Mouse (Mus musculus) B cell, adult 62 days (primary cell): Measurements from ENCODE around the gene Ntn5. TPM values are rescaled to one million over a fixed set of nuclear protein-coding genes. Genes with fewer than 3 reads are reported as not detected.

Source experiments
- total RNA-seq: library from RNA; stranded (reverse); gene quantifications from 4 replicates; pipeline ENCODE4 v1.2.4, GENCODE M21; 2023

Gene Ntn5
- not detected in 4 replicates for total RNA-seq

DNA sequence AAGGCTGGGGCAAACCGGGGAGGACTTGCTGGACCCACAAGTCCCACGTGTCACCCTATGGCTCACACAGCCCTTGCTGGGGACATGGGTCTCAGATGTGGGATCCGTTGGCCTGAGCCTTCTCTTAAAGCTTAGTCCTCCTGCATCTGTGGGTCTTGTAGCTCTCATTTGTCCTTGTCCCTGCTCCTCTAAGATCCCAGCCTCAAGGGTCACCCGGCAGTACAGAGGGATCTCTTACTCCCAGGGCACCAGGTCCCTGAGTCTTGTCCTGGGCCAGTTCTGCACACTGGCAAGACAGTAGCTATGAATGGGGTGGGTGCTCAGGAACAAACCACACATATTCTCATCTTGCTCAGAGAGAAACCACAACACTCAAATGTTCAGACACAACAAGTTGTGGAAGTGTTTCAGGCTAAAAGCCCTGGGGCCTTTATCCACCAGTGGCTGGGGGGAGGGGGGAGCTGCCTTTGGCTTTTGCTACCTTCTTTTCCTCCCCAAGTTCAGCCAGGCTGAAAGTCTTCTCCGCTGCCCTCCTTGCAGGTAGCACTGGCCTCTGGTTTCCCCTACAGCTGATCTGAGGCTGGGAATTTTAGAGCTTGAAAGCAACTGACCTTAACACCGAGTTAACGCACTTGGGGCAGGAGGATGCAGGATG lies at the start of gene Ntn5:
Gene Ntn5 (plus strand): TSS at position 627 of the 655 bp plus-strand sequence.

DNA sequence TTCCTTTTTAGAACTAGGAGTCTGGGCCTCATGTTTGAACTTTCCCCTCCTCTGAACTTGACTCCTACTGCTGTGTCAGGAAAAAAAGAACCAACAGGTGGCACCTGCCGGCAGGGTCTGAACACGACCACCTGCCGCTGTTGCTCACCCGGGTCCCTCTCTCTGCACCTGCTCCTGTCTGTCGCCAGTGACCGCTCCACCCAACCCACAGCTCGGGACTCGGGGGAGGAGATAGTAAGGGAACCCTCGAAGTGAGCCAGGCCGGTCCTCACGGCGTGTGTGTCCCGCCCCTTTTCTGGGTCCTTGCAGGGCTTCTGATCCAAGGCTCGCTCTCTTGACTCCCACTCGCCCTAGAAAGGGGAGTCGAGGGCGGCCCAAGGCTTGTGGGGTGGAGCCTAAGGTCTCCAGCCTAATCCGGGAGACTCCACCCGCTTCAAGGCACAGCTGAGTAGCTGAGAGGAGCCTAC lies 44.2 kb upstream of the Ntn5 start, which contains the start of gene Mamstr:
Gene Mamstr (plus strand): TSS at position 417 of the 467 bp plus-strand sequence.

DNA sequence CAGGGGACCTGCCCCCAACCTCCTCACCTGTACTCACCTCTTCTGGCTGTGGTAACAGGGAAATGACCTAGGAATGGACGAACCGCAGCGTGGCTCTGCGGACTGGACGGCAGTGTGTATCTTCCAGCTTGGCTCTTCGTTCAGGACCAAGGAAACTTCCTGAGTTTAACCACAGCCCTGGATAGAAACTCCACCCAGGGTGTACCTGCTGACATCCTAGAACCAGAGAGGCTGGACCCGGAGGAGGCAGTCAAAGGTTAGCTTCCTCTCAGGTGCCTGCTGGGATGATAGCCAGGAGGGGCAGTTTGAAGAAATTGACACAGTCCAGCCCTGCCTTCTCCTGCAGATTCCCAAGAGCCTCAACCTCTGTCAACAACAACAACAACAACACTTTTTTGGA lies 17.7 kb upstream of the Ntn5 start, which contains the start of gene Fut2:
Gene Fut2 (minus strand): TSS at position 234 of the 400 bp plus-strand sequence.

DNA sequence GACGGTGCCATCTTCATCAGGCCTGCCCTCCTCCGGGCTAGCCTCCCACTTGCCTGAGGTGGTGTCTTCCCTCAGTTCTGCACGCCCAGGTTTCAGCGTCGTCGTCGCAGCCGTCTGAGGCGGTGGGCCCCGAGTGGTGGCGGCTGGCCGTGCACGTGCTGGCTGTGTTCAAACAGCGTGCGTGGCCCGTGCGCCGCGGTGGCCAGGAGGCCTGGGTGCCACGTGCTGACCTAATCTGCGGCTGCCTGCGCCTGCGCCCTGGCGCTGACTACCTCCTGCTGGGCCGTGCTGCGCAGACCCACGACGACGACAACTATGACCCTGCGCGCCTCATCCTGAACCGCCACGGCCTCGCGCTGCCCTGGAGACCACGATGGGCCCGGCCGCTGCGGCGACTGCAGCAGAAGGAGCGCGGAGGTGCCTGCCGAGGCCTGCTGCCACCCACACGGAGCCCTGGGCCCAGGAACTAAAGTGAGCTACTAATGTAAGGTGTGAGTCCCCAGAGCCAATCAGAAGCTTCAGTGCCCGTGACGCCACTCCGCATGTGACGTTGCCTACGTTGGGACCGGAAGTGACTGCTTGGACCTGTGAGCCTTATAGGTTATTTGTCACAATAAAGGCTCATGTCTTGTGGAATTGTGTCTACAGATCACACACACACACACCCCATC lies 10.2 kb downstream of the Ntn5 start, which contains the start of gene Sec1:
Gene Sec1 (minus strand): TSS at position 482 of the 671 bp plus-strand sequence.

DNA sequence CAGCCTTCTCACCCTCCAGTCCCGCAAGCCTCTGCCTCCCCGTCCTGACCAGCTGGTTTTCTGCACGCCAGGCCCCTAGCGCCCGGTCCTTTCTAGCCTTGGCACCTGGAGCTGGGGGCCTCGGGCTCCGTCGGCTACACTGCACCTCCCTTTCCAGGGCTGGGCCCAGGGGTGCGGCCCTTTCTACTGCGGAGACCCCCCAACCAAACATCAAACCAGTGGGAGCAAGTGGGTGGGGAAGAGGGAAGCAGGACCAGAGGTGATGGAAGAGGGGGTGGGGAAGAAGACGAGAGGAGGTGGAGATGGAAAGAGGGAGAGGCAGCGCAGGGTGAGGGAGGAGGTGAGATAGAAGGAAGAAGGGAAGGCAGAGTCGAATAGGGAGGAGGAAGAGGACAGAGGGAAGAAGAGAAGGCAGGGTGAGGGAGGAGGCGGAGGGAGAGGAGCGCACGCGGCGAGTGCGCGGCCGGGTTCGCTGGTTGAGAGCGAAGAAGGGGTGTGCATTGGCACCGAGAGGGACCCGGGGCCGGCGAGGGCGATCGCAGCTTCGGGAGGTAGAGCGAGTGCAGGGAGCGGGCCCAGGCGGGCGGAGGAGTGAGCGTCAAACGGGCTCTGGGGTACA lies 15.8 kb downstream of the Ntn5 start, which contains the start of gene Car11:
Gene Car11 (plus strand): TSS at position 321 of the 619 bp plus-strand sequence.

DNA sequence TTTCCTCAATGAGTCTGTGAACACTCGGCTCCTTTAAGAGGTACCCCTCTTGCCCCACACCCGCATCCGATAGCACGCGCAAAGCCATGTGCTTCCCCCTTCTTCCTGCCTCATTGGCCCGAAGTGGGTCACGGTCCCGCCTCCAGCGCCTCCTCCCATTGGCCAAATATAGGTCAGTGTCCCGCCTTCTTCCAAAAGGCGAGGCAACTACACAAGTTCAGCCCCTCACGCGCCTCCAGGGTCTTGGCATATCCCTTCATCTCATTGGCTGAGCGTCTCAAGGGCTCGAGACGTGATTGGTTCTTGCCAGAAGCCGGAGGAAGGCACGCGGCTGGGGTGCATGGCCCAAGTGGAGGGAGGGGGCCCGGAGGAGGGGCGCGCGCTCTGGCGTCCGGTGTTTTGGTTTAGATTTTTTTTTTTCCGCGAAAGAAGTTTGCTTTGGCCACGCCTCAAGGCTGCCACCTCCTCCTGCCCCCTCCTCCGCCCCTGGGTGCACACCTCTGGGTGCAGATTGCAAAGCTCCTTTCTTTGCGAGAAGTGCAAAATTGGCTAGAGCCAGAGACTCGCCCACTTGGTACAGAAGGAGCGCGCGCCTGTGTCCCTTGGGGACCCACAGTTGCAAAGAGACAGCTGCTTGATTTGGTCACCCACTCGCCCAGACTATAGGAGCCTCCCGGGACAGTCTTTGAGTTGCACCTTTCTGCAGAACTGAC lies 21.1 kb downstream of the Ntn5 start, which contains the start of gene Dbp:
Gene Dbp (plus strand): TSS at position 359 of the 713 bp plus-strand sequence.

DNA sequence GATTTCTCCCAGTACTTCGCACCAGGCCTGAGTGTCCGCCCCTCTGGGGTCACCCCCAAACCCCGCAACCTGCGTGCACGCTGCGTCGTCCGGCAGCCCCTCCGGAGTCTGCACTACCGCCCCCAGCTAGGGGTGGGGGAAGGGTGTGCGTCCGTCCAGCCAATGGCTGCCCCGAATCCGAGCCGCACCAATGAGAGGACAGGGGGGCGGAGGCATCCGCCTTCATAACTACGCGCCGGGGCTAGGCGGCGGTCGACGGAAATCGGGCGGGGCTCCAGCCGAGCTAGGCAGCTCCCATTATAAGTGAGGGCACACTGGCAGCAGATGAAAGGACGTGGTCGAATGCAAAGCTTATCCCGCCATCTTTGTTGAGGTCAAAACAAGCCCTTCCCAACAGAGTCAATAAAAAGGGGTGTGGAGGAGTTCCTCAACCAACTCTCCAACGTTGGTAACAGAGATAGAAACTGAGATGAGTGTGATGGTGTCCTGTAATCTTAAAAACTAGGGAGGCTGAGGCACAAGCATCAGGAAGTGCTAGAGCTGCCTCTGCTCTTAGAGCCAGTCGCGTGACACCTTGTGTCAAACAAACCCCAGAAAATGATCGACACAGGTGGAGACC lies 31.4 kb downstream of the Ntn5 start, which contains the start of gene Rpl18:
Gene Rpl18 (plus strand): TSS at position 368 of the 619 bp plus-strand sequence.

DNA sequence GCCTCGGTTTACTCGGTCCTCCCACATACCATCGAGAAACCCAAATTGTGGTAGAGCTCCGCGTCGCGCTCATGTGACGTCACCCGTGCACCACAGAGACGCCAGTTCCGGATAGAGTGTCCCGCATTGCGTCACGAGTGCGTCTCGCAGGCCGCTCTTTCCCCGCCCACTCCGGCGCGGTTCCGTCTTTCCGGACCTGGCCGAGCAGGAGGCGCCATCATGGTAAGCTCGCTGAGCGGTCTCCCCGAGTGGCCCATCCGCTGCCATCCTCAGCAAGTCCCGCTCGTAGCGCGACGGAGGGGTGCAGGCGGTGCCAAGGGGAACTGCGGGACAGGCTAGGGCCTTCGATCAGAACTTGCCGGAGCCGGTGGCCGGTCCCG lies 34.1 kb downstream of the Ntn5 start, which contains the start of gene Sphk2:
Gene Sphk2 (minus strand): TSS at position 85 of the 380 bp plus-strand sequence.

DNA sequence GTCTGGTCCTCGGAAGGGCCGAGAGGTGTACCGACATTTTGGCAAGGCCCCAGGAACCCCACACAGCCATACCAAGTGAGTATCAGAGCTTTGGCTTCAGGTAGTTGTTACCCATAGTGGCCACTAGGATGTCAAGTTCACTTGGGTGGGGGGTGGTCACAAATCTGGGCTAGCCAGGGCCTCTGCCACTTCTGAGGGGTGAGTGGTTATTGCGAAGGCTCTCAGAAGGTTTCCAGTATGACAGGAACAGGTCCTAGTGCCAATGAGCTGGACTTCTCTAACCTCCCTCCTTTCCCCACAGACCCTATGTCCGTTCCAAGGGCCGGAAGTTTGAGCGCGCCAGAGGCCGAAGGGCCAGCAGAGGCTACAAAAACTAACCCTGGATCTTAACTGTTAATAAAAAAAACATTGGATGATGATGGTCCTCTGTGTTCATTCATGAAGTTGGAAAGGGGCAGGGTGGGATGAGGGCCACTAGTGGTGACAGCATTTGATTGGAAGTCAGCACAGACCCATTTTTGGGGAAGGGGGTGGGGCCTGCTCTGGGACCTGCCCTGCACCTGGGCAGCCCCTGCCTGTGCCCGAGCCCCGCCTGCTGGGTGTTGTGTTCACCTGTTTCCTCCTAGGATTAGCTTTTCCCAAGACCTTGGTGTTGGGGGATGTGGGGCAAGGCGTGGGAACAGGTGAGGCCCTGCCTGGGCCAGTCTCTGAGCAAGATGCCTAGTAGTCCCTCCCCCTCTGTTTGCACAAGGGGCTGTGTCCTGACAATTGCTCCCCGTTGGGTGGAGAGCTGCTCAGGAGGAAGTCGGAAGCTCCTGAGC lies 36.8 kb downstream of the Ntn5 start, which contains the start of gene Fam83e:
Gene Fam83e (plus strand): TSS at position 800 of the 821 bp plus-strand sequence.

DNA sequence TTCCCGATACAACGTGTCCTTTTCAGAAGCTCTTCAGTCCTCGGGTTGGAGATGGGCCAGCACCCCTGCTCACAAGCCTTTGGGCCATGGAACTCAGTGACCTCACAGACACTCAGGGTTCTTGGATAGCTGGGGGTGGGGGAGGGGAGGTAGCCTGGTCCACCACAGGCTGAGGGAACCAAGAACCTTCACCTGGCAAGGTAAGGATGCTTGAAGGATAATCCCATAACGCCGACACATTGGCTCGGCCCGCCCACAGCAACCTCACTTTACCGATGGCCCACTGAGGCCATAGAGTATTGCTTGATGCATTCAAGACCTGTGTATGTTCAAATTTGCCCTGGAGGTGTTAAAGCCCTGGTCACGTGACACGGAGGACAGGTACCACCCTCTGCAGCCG lies 41.9 kb downstream of the Ntn5 start, which contains the start of gene Spaca4:
Gene Spaca4 (minus strand): TSS at position 101 of the 400 bp plus-strand sequence.

Other genes starting within 250 kb of the Ntn5 start
- 15.2 to 18.0 TPM (median 16.1 TPM) in 4 replicates for gene Gys1, start 249.2 kb upstream of the Ntn5 start, total RNA-seq
- 40.7 to 51.8 TPM (median 44.5 TPM) in 4 replicates for gene Ruvbl2, start 245.9 kb upstream of the Ntn5 start, total RNA-seq
- gene Ftl1, start 224.1 kb upstream of the Ntn5 start, total RNA-seq = 663 to 714 TPM (median 691 TPM) in 4 replicates
- gene Bax, start 217.1 kb upstream of the Ntn5 start, total RNA-seq = 111 to 118 TPM (median 114 TPM) in 4 replicates
- gene Tulp2, start 202.1 kb upstream of the Ntn5 start, total RNA-seq = not detected in 4 replicates
- 0.98 to 2.1 TPM in 2 of 4 replicates, not detected in the others for gene Gm45808, start 197.2 kb upstream of the Ntn5 start, total RNA-seq
- gene Dhdh, start 195.2 kb upstream of the Ntn5 start, total RNA-seq = 2.7 to 4.4 TPM (median 3.5 TPM) in 4 replicates
- 71.0 to 90.0 TPM (median 76.5 TPM) in 4 replicates for gene Nucb1, start 173.6 kb upstream of the Ntn5 start, total RNA-seq
- gene Ppp1r15a, start 157.8 kb upstream of the Ntn5 start, total RNA-seq = 1,459 to 1,639 TPM (median 1,567 TPM) in 4 replicates
- 1.4 to 3.1 TPM (median 2.0 TPM) in 4 replicates for gene Plekha4, start 157.7 kb upstream of the Ntn5 start, total RNA-seq
- not detected in 4 replicates for gene Hsd17b14, start 129.1 kb upstream of the Ntn5 start, total RNA-seq
- 29.0 to 35.7 TPM (median 34.2 TPM) in 4 replicates for gene Bcat2, start 113.9 kb upstream of the Ntn5 start, total RNA-seq
- not detected in 4 replicates for gene Fgf21, start 68.5 kb upstream of the Ntn5 start, total RNA-seq
- not detected in 4 replicates for gene Fut1, start 66.7 kb upstream of the Ntn5 start, total RNA-seq
- gene Izumo1, start 62.2 kb upstream of the Ntn5 start, total RNA-seq = not detected in 4 replicates
- gene Rasip1, start 56.5 kb upstream of the Ntn5 start, total RNA-seq = 0.18 to 0.36 TPM (median 0.26 TPM) in 4 replicates
- not detected in 4 replicates for gene Mamstr, start 44.0 kb upstream of the Ntn5 start, total RNA-seq
- not detected in 4 replicates for gene Fut2, start 17.6 kb upstream of the Ntn5 start, total RNA-seq
- not detected in 4 replicates for gene Sec1, start 10.4 kb downstream of the Ntn5 start, total RNA-seq
- not detected in 4 replicates for gene Car11, start 15.8 kb downstream of the Ntn5 start, total RNA-seq
- gene Dbp, start 21.1 kb downstream of the Ntn5 start, total RNA-seq = 19.3 to 25.2 TPM (median 23.7 TPM) in 4 replicates
- gene Rpl18, start 31.4 kb downstream of the Ntn5 start, total RNA-seq = 2,047 to 2,170 TPM (median 2,138 TPM) in 4 replicates
- gene Sphk2, start 34.0 kb downstream of the Ntn5 start, total RNA-seq = 31.9 to 35.1 TPM (median 32.5 TPM) in 4 replicates
- 1.0 to 1.9 TPM (median 1.5 TPM) in 4 replicates for gene Fam83e, start 37.2 kb downstream of the Ntn5 start, total RNA-seq
- gene Spaca4, start 41.8 kb downstream of the Ntn5 start, total RNA-seq = not detected in 4 replicates
- gene Lmtk3, start 99.7 kb downstream of the Ntn5 start, total RNA-seq = 0.12 to 0.39 TPM in 2 of 4 replicates, not detected in the others
- 1.4 to 1.9 TPM (median 1.5 TPM) in 3 of 4 replicates, not detected in the other for gene Sult2b1, start 100.6 kb downstream of the Ntn5 start, total RNA-seq
- gene Cyth2, start 130.6 kb downstream of the Ntn5 start, total RNA-seq = 132 to 162 TPM (median 146 TPM) in 4 replicates
- gene Kcnj14, start 140.8 kb downstream of the Ntn5 start, total RNA-seq = 3.5 to 4.3 TPM (median 3.9 TPM) in 4 replicates
- 29.3 to 33.0 TPM (median 30.4 TPM) in 4 replicates for gene Grwd1, start 146.9 kb downstream of the Ntn5 start, total RNA-seq
- 51.0 to 58.7 TPM (median 51.4 TPM) in 4 replicates for gene Kdelr1, start 188.8 kb downstream of the Ntn5 start, total RNA-seq
- gene Grin2d, start 194.4 kb downstream of the Ntn5 start, total RNA-seq = 0.49 to 0.86 TPM (median 0.52 TPM) in 4 replicates
- gene Syngr4, start 212.7 kb downstream of the Ntn5 start, total RNA-seq = not detected in 4 replicates
- 7.6 to 13.6 TPM (median 9.5 TPM) in 4 replicates for gene Tmem143, start 212.9 kb downstream of the Ntn5 start, total RNA-seq
- 201 to 243 TPM (median 228 TPM) in 4 replicates for gene Emp3, start 237.4 kb downstream of the Ntn5 start, total RNA-seq
- 6.3 to 12.1 TPM (median 9.0 TPM) in 4 replicates for gene Ccdc114, start 240.1 kb downstream of the Ntn5 start, total RNA-seq